Mouse (Mus musculus) heart, adult 2 months (tissue): ENCODE measurements at regions not wholly inside any gene's neighbourhood (a gene's known extent, or its start where the extent isn't known, plus 50 kb on each side); places are given as distances from the start of the nearest gene placed in this dataset.
"Not testable (repeated sequence)": the region's sequence is repeated elsewhere in the genome, so short reads cannot be mapped to it uniquely, and the experiment has no call there.

Source experiments
- DNase-seq, 2 experiments: peaks; one replicate each; pipeline ENCODE4 v3.0.0; 2021
- H3K27ac ChIP-seq: fragments of 200-600 bp; 2 replicates; pipeline ENCODE4 v1.8.1; 2022
- H3K27me3 ChIP-seq: fragments of 200-500 bp; 2 replicates; pipeline ENCODE4 v1.6.1; 2012; ENCODE audit warnings: mild to moderate bottlenecking, low read length, inconsistent platforms, mixed read lengths; ENCODE audit not compliant: control insufficient read depth, insufficient read depth
- H3K36me3 ChIP-seq: fragments of 200-500 bp; 2 replicates; pipeline ENCODE4 v1.6.1; 2012; ENCODE audit warnings: low read length, inconsistent platforms; ENCODE audit not compliant: control insufficient read depth, insufficient read depth
- H3K4me1 ChIP-seq: fragments of 200-500 bp; 2 replicates; pipeline ENCODE4 v1.6.1; 2011; ENCODE audit warnings: low read length; ENCODE audit not compliant: control insufficient read depth, insufficient read depth
- H3K4me3 ChIP-seq: fragments of 200-600 bp; 2 replicates; pipeline ENCODE4 v1.8.1; 2022
- H3K79me2 ChIP-seq: fragments of 200-500 bp; replicated peaks from 2 replicates; pipeline ENCODE4 v1.6.1; 2012; ENCODE audit warnings: mild to moderate bottlenecking, inconsistent platforms, low read length, moderate library complexity, mixed read lengths; ENCODE audit not compliant: control insufficient read depth, insufficient read depth
- H3K9ac ChIP-seq: fragments of 200-500 bp; 2 replicates; pipeline ENCODE4 v1.6.1; 2012; ENCODE audit warnings: low read depth, mild to moderate bottlenecking, control low read depth, inconsistent platforms, low read length, mixed read lengths
- CTCF ChIP-seq: fragments of 200-600 bp; IDR thresholded peaks from 2 replicates; pipeline ENCODE4 v1.8.1; 2022; ENCODE audit warnings: antibody characterized with exemption, mild to moderate bottlenecking, moderate library complexity
- EP300 ChIP-seq: fragments of 200-500 bp; IDR thresholded peaks from 2 replicates; pipeline ENCODE4 v1.6.1; 2011; ENCODE audit warnings: low read depth, low read length, control low read depth; ENCODE audit not compliant: insufficient read depth
- POLR2A ChIP-seq: fragments of 200-500 bp; IDR thresholded peaks from 2 replicates; pipeline ENCODE4 v1.6.1; 2011; ENCODE audit warnings: mild to moderate bottlenecking, low read depth, low read length, control low read depth; ENCODE audit not compliant: insufficient read depth
- WGBS: fragments of 180-500 bp; shearing (Covaris S2); methylation state at CpG from one replicate; pipeline ENCODE4 v1.1.7; 2018; 5-methylcytosine and 5-hydroxymethylcytosine counted together
- intact Hi-C: fragments of 180-260 bp; cut with DNase I; formaldehyde crosslinking; loops from one replicate; pipeline ENCODE4 v1.15.1; 2025

DNA sequence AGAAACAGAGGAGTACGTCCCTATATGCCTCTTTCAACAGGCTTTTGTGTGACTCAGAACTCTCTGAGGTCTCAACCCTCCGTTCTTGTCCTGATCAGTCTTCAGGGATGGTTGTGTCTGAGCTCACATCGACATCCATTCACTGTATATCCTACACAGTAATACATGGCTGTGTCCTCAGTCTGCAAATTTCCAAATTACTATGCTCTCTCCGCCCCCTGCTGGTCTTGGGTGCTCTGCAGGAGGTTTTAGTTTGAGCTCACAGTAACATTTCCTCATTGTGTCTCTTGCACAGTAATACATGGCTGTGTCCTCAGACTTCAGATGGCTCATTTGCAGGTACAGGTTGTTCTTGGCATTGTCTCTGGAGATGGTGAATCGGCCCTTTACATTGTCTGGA lies 53.5 kb downstream of the Adam6a start:
- H3K27ac ChIP-seq, H3K4me1 ChIP-seq, H3K27me3 ChIP-seq, DNase-seq, H3K4me3 ChIP-seq, H3K79me2 ChIP-seq, H3K36me3 ChIP-seq, H3K9ac ChIP-seq, intact Hi-C loops: not testable (repeated sequence)
- 69% methylated on average over 5 of the region's 5 CpGs for WGBS

DNA sequence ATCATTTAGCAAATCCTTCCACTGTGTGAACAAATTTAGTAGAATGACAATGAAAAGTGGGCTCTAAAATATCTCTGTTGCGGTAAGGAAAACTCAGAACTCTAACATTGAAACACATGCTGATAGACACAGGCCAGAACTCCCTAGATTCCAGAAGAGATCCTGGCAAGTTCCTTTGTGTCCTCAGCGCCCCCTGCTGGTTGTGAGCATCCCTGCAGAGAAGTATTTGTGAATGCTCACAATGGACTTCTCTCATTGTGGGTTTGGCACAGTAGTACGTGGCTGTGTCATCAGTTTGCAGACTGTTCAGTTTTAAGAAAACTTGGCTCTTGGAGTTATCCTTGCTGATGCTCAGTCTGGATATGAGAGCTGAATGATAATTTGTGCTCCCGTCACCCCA lies 67.2 kb downstream of the Adam6a start:
- H3K27ac ChIP-seq, result no peak overlapping the region
- 35% methylated on average over 4 of the region's 4 CpGs for WGBS
- H3K4me3 ChIP-seq, result no peak overlapping the region
- no peaks in the 10 kb centered on the region for H3K4me1 ChIP-seq
- no peaks in the 10 kb centered on the region for H3K79me2 ChIP-seq
- peak; percentile 64 for TF ChIP-seq CTCF
- TF ChIP-seq POLR2A, result no peak
- no peak for TF ChIP-seq EP300
- no peak for DNase-seq
- no peaks in the 10 kb centered on the region for H3K27me3 ChIP-seq
- H3K36me3 ChIP-seq, result no peaks in the 10 kb centered on the region
- intact Hi-C loops, result loop anchor here (10.0 kb wide), 1 partner anchor 396 kb away; no protein-coding TSS in a partner anchor
- no peak overlapping the region for H3K9ac ChIP-seq

DNA sequence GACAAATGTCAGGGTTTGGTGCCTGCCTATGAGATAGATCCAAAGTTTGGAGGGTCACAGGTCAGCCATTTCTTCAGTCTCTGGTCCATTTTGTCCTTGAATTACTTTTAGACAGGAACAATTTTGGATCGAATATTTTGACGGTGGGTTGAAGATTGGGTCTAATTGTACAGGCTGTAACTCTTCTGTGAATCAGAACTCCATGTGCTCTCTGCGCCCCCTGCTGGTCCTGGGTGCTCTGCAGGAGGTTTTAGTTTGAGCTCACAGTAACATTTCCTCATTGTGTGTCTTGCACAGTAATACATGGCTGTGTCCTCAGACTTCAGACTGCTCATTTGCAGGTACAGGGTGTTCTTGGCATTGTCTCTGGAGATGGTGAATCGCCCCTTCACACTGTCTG lies 81.5 kb downstream of the Adam6a start:
- TF ChIP-seq CTCF, result peak; percentile 43
- intact Hi-C loops, H3K4me3 ChIP-seq, H3K4me1 ChIP-seq, H3K27ac ChIP-seq, H3K79me2 ChIP-seq, H3K9ac ChIP-seq, H3K27me3 ChIP-seq, DNase-seq, H3K36me3 ChIP-seq: not testable (repeated sequence)
- WGBS, result 32% methylated on average over 4 of the region's 4 CpGs

DNA sequence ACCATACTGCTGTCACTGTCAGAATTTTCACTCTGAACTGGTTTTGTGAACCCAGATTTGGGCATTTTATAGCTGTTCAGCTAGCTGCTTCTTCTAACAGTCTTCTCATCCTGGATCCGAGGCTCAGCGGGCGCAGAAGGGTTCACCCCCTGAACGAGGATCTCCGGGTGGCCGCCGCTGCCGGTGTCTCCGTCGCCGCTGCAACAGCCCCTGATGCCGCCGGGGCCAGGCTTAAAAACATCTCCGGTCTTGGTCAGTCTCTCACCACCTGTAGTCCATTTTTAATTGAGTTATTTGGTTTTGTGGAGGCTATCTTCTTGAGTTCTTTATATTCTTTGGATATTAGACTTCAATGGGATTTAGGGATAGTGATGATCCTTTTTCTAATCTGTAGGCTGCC lies 87.1 kb downstream of the Adam6a start:
- H3K79me2 ChIP-seq, H3K9ac ChIP-seq, intact Hi-C loops, H3K27me3 ChIP-seq, H3K4me3 ChIP-seq, DNase-seq, H3K36me3 ChIP-seq, H3K4me1 ChIP-seq, H3K27ac ChIP-seq: not testable (repeated sequence)
- 90% methylated on average over 14 of the region's 14 CpGs for WGBS
